Mouse (Mus musculus) spleen, adult 2 months (tissue): ENCODE measurements around the gene Phf21b.

Experiments used
- CTCF ChIP-seq: fragments of 200-500 bp; IDR thresholded peaks from 2 replicates; pipeline ENCODE4 v1.5.1; 2011; ENCODE audit warnings: mild to moderate bottlenecking, inconsistent platforms; ENCODE audit not compliant: insufficient read depth, insufficient read length, insufficient replicate concordance; ENCODE audit errors: extremely low read depth
- POLR2A ChIP-seq: fragments of 200-500 bp; IDR thresholded peaks from 2 replicates; pipeline ENCODE4 v1.6.1; 2011; ENCODE audit warnings: low read depth, low read length, inconsistent platforms

- TF ChIP-seq CTCF (no peak), POLR2A (no peak)
These were observed 68.7 kb downstream of the Phf21b start for GRCm38 (mm10) chr15:84787161-84787560.
